Comparison of ENCODE assay signal across 18 mouse cellular contexts in genomic region chr9:7292132-7292531, GRCm38 (mm10). TPM values are rescaled to one million over a fixed set of nuclear protein-coding genes. Genes with fewer than 3 reads are reported as not detected.
DNase-seq lines count a peak whose midpoint lies in the region; ATAC-seq and TF ChIP-seq lines count a peak whose summit lies in the region.
"Had no signal": no experiment of that assay in that cellular context is flagged by ENCODE, and none has a peak within 500 bp of the region (broad histone marks: within the 10 kb centered on the region; RNA-seq: fewer than 3 reads in every experiment).

No protein-coding gene starts in this region.

- H3K4me2 ChIP-seq in kidney, embryonic 16.5 days (replicated peaks; ENCODE audit: low read depth, low read length), result no peak overlapping the region
- no peak overlapping the region for H3K4me2 ChIP-seq in liver, postnatal 0 days (ENCODE audit: low read depth, low read length)
- H3K4me2 ChIP-seq: embryonic facial prominence, embryonic 13.5 days had no signal

- no peak overlapping the region for H3K9ac ChIP-seq in kidney, embryonic 16.5 days (replicated peaks; ENCODE audit: low read length)
- H3K9ac ChIP-seq in liver, postnatal 0 days (replicated peaks), result no peak overlapping the region
- H3K9ac ChIP-seq: embryonic facial prominence, embryonic 13.5 days; liver, embryonic 14.5 days had no signal

- ATAC-seq in frontal cortex, adult (ENCODE audit: low TSS enrichment), result peak; percentile 57; the same call in 1 of the 2 replicates
- no peak for ATAC-seq in kidney, embryonic 16.5 days (ENCODE audit: low FRiP score, low TSS enrichment)
- no peak for ATAC-seq in liver, postnatal 0 days
- ATAC-seq in Patski, result no peak

- DNase-seq in frontal cortex, postnatal 25 days (ENCODE audit: low spot score in 2 of 2), result no peak
- DNase-seq in kidney, adult 9 months, result peak; percentile 28
- DNase-seq in liver, postnatal 0 days, result no peak
- DNase-seq in liver, result no peak
- DNase-seq in Patski (ENCODE audit: low read depth, low spot score), result no peak
- no peak for DNase-seq in ovary, postnatal 10 days (ENCODE audit: low spot score)
- DNase-seq: adrenal gland, adult 2 months; cerebellum, adult 2 months; heart, postnatal 36 days; midbrain, embryonic 14.5 days; right cerebral cortex, postnatal 25 days; thymus, postnatal 4 days had no signal

- no peaks in the 10 kb centered on the region for H3K9me3 ChIP-seq in kidney, embryonic 16.5 days (ENCODE audit: low read length)
- H3K9me3 ChIP-seq in liver, postnatal 0 days (ENCODE audit: low read length), result no peaks in the 10 kb centered on the region
- H3K9me3 ChIP-seq: embryonic facial prominence, embryonic 13.5 days had no signal

- H3K27ac ChIP-seq in kidney, embryonic 16.5 days (ENCODE audit: low read length), result no peak overlapping the region
- H3K27ac ChIP-seq in liver, postnatal 0 days (ENCODE audit: low read depth), result no peak overlapping the region
- H3K27ac ChIP-seq: embryonic facial prominence, embryonic 13.5 days; liver, embryonic 14.5 days had no signal

- 23% methylated on average over 1 of the region's 1 CpGs for WGBS in kidney, embryonic 16.5 days
- 12% methylated on average over 1 of the region's 1 CpGs for WGBS in liver, postnatal 0 days (ENCODE audit: insufficient replicate concordance)

- no peak overlapping the region for H3K4me3 ChIP-seq in kidney, embryonic 16.5 days (ENCODE audit: low read length)
- no peak overlapping the region for H3K4me3 ChIP-seq in liver, postnatal 0 days (ENCODE audit: low read depth, low read length)
- H3K4me3 ChIP-seq: embryonic facial prominence, embryonic 13.5 days had no signal

- H3K4me1 ChIP-seq in kidney, embryonic 16.5 days (ENCODE audit: insufficient read depth, low read length), result no peaks in the 10 kb centered on the region
- no peaks in the 10 kb centered on the region for H3K4me1 ChIP-seq in liver, postnatal 0 days (ENCODE audit: insufficient read depth)
- H3K4me1 ChIP-seq: embryonic facial prominence, embryonic 13.5 days had no signal

- CTCF ChIA-PET in Patski (lab: Charles Lee), result interaction anchor here (1.0 to 1.4 kb wide), 3 partner anchors 22 to 303 kb away, joined by 3 to 6 read pairs (median 5); no protein-coding TSS in a partner anchor

- TF ChIP-seq CTCF in liver, postnatal 0 days (IDR thresholded peaks at IDR 0.05; ENCODE audit: low read depth), result 0 out of 2 replicates have a peak, but pooled peaks have one; percentile 3
- TF ChIP-seq CTCF in Patski (IDR thresholded peaks at IDR 0.05), result peak; percentile 38

- H3K27me3 ChIP-seq in kidney, embryonic 16.5 days (ENCODE audit: insufficient read depth, low read length), result no peaks in the 10 kb centered on the region
- no peaks in the 10 kb centered on the region for H3K27me3 ChIP-seq in liver, postnatal 0 days (ENCODE audit: insufficient read depth, low read length)
- H3K27me3 ChIP-seq in Patski, result no peaks in the 10 kb centered on the region
- H3K27me3 ChIP-seq: embryonic facial prominence, embryonic 13.5 days had no signal

- in situ Hi-C loops in Patski (cut with MboI; ENCODE audit: low pct_unique_long_range_greater_than_20kb), result no loop called here

- no peak for TF ChIP-seq EP300 in liver, postnatal 0 days (IDR thresholded peaks at IDR 0.05; ENCODE audit: low read depth)

- POLR2A ChIA-PET in Patski (lab: Charles Lee), result interaction anchor here (0.6 kb wide), 1 partner anchor 11 kb away, joined by 3 read pairs; no protein-coding TSS in a partner anchor

- H3K36me3 ChIP-seq in kidney, embryonic 16.5 days (ENCODE audit: insufficient read depth, low read length), result no peaks in the 10 kb centered on the region
- H3K36me3 ChIP-seq in liver, postnatal 0 days (replicated peaks; ENCODE audit: insufficient read depth, low read length), result no peaks in the 10 kb centered on the region
- H3K36me3 ChIP-seq: embryonic facial prominence, embryonic 13.5 days had no signal

RNA-seq across cellular contexts. Expression of gene Mmp13, which starts 19.8 kb away (rescaled TPM):
- 0.30 and 0.34 TPM in 2 replicates for polyA plus RNA-seq in kidney, embryonic 16.5 days (2015; fragmentation: Nextera tagmentation; extraction: Ambion mirVana)
- 0.28 and 0.37 TPM in 2 replicates for polyA plus RNA-seq in liver, postnatal 0 days (2015; fragmentation: Nextera tagmentation; extraction: Ambion mirVana)
- 0.56 TPM for polyA plus RNA-seq in Patski (2021)
- polyA plus RNA-seq: limb, embryonic 11.5 days; midbrain, embryonic 14.5 days had no signal

RNA-seq across cellular contexts. Expression of gene Mmp12, which starts 52.0 kb away (rescaled TPM):
- polyA plus RNA-seq in kidney, embryonic 16.5 days (2015; fragmentation: Nextera tagmentation; extraction: Ambion mirVana), result not detected in 2 replicates
- 0.27 and 0.63 TPM in 2 replicates for polyA plus RNA-seq in liver, postnatal 0 days (2015; fragmentation: Nextera tagmentation; extraction: Ambion mirVana)
- polyA plus RNA-seq in Patski (2021), result 3.3 TPM
- polyA plus RNA-seq: cerebellum, adult 2 months; cortical plate, adult 2 months; embryonic facial prominence, embryonic 13.5 days; limb, embryonic 11.5 days; midbrain, embryonic 14.5 days had no signal
